Mouse (Mus musculus) heart, embryonic 14.5 days (tissue): ENCODE measurements around the gene Npl. TPM values are rescaled to one million over a fixed set of nuclear protein-coding genes. Genes with fewer than 3 reads are reported as not detected.
"Not testable (repeated sequence)": the region's sequence is repeated elsewhere in the genome, so short reads cannot be mapped to it uniquely, and the experiment has no call there.

Experiments used
- ATAC-seq: fragments of 200-750 bp; cut with Nextera tagmentation; 2 replicates; pipeline ENCODE4 v1.8.0; 2017; ENCODE audit warnings: low read depth, moderate TSS enrichment; ENCODE audit not compliant: insufficient number of reproducible peaks, insufficient read depth, low FRiP score
- H3K27ac ChIP-seq, 2 experiments: fragments of 200-500 bp in 1 of 2; fragments of 300-500 bp in 1 of 2; sonication (generic) in 1 of 2; replicated peaks in 1 of 2; 2 replicates each; pipeline ENCODE4 v1.5.1; 2012 to 2014; ENCODE audit warnings: low read depth in 2 of 2, low read length in 2 of 2, control low read depth in 1 of 2, mild to moderate bottlenecking in 1 of 2, mixed read lengths in 1 of 2; ENCODE audit not compliant: control insufficient read depth in 1 of 2, insufficient read depth in 1 of 2
- H3K27me3 ChIP-seq: fragments of 300-500 bp; sonication (generic); 2 replicates; pipeline ENCODE4 v1.6.1; 2014; ENCODE audit warnings: mild to moderate bottlenecking, low read length, control low read depth; ENCODE audit not compliant: control insufficient read depth, insufficient read depth
- H3K36me3 ChIP-seq: fragments of 300-500 bp; sonication (generic); 2 replicates; pipeline ENCODE4 v1.6.1; 2014; ENCODE audit warnings: mild to moderate bottlenecking, control low read depth, low read length, mixed read lengths; ENCODE audit not compliant: control insufficient read depth, insufficient read depth
- H3K4me1 ChIP-seq, 2 experiments: fragments of 200-500 bp in 1 of 2; fragments of 300-500 bp in 1 of 2; sonication (generic) in 1 of 2; 2 replicates each; pipeline ENCODE4 v1.6.1; 2012 to 2014; ENCODE audit warnings: low read length in 2 of 2, control low read depth in 1 of 2, mixed read lengths in 1 of 2; ENCODE audit not compliant: control insufficient read depth in 2 of 2, insufficient read depth in 2 of 2
- H3K4me2 ChIP-seq: fragments of 300-500 bp; sonication (generic); 2 replicates; pipeline ENCODE4 v1.6.1; 2014; ENCODE audit warnings: mild to moderate bottlenecking, low read length
- H3K4me3 ChIP-seq, 2 experiments: fragments of 200-500 bp in 1 of 2; fragments of 300-500 bp in 1 of 2; sonication (generic) in 1 of 2; 2 replicates each; pipeline ENCODE4 v1.5.1; 2012 to 2014; ENCODE audit warnings: low read length in 2 of 2, mild to moderate bottlenecking in 2 of 2, control low read depth in 1 of 2, low read depth in 1 of 2, moderate library complexity in 1 of 2; ENCODE audit not compliant: control insufficient read depth in 1 of 2, insufficient read depth in 1 of 2
- H3K9ac ChIP-seq: fragments of 300-500 bp; sonication (generic); 2 replicates; pipeline ENCODE4 v1.6.1; 2014; ENCODE audit warnings: mild to moderate bottlenecking, low read length
- H3K9me3 ChIP-seq: fragments of 300-500 bp; sonication (generic); 2 replicates; pipeline ENCODE4 v1.6.1; 2016; ENCODE audit warnings: low read length, control low read depth; ENCODE audit not compliant: control insufficient read depth
- WGBS: fragments of 180-500 bp; shearing (Covaris S2); extraction: QIAGEN DNeasy Blood & Tissue Kit; methylation state at CpG from one replicate; pipeline ENCODE4 v1.1.7; 2014; 5-methylcytosine and 5-hydroxymethylcytosine counted together
- polyA plus RNA-seq: library from polyadenylated mRNA; unstranded; fragments of >200 nt; fragmentation: Nextera tagmentation; extraction: Ambion mirVana; gene quantifications from 2 replicates; pipeline ENCODE4 v1.2.1, GENCODE M21; 2014

Gene Npl
- polyA plus RNA-seq, 1 experiment from 2014 or later: 6.8 TPM

DNA sequence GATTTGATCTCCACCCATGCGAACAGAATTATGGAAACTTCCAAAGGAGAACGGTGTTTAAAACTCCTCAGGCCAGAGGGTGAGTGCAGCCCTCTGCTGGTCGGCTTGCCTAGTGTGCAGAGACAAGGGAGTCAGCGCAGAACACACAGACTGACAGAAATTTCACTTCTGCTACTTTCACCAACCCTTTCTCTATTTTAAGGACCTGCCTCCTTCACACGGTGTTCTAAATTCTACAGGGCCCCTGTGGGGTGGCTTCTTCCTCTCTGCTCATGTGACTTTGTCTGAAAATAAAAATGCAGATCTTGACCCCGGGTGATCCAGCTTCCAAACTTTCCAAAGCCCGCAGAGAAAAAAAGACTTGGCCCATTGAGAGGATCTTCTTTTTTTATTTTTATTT is 60.7 kb downstream of the Npl start:
- ATAC-seq: no peak
- 48% methylated on average over 7 of the region's 7 CpGs for WGBS
- no peak overlapping the region for H3K4me3 ChIP-seq
- no peaks in the 10 kb centered on the region for H3K36me3 ChIP-seq
- H3K4me1 ChIP-seq: peaks cover 0 to 21% of the 10 kb centered on the region in 2 experiments; a peak in 2 of 4 replicates
- H3K9me3 ChIP-seq: no peaks in the 10 kb centered on the region
- H3K27ac ChIP-seq: no peak overlapping the region
- no peaks in the 10 kb centered on the region for H3K27me3 ChIP-seq
- no peak overlapping the region for H3K4me2 ChIP-seq
- H3K9ac ChIP-seq: no peak overlapping the region

DNA sequence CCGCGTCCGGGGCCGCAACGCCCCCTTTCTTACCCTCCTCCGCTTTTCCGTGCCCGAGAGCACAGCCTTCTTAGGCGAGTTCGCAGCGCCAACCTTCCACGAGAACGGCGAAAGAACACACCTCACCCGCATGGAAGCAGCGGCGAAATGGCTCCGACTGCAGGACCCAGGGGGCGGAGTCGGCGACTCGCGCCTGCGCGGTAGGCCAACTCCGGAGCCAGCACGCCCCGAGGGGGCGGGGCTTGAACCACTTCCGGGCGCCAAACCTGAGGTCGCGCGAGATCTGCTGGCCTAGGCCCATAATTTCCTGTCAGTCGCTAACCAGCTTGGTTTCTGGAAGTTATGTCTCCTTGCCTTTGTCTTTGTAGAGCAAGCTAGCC is 62.4 kb downstream of the Npl start, which contains the start of gene Dhx9:
Dhx9 (minus strand) TSS at position 161 of the 380 bp plus-strand sequence.
- peak within 1 kb of the TSS; percentile 90 for H3K4me2 ChIP-seq
- H3K4me1 ChIP-seq: peaks cover 0 to 18% of the 10 kb centered on the region in 2 experiments; a peak in 2 of 4 replicates
- peak within 1 kb of the TSS; percentile 83 to 89 for H3K27ac ChIP-seq
- no peaks in the 10 kb centered on the region for H3K9me3 ChIP-seq
- ATAC-seq: peak; percentile 88
- peak within 1 kb of the TSS; percentile 99 to 100 for H3K4me3 ChIP-seq
- H3K36me3 ChIP-seq: peaks cover 3% of the 10 kb centered on the region
- H3K9ac ChIP-seq: peak within 1 kb of the TSS; percentile 99
- no peaks in the 10 kb centered on the region for H3K27me3 ChIP-seq
- under 1% methylated on average over 35 of the region's 35 CpGs for WGBS

DNA sequence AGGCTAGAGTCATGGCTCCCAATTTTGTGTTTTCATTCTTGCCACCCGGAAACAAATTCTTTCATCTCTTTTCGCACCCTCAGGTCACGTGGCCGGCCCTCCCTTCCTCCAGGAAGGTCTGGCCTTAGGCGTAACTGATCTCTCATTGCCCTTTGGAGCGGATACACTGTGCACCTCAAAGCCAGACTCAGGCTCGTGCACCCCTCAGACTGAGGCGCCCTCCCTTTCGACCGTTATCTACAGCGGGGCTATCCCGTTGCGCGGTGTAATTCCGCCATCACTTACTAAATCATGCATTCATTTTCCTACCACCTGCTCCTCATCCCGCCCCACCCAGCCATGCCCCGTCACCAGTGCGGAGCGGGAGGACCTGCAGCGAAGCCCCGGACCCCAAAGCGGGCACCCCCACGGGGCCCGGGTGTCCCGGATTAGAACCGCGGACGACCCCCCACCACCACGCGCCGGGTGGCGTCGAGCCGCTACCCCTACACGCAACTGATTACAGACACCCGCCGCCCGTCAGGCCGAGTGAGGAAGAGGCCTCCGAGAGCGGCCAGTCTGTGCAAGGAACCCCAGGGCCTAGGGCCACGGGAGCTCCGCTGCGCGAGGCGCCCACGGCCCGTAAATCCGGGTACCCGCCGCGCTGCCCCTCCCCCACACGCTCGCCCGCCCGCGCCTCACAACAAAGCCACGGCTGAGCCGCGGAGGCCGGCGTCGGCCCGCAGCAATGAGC is 62.9 kb downstream of the Npl start:
- Histone ChIP-seq H3K27ac (peak overlapping the region; percentile 79 to 89), H3K4me3 (peak overlapping the region; percentile 99 to 100), H3K4me2 (peak overlapping the region; percentile 90), H3K36me3 (peaks cover 8% of the 10 kb centered on the region), H3K27me3 (no peaks in the 10 kb centered on the region), H3K9me3 (no peaks in the 10 kb centered on the region), H3K9ac (peak overlapping the region; percentile 99), H3K4me1 (peaks cover 0 to 18% of the 10 kb centered on the region in 2 experiments; a peak in 2 of 4 replicates)
- WGBS: under 1% methylated on average over 61 of the region's 64 CpGs
- ATAC-seq: peak; percentile 74

DNA sequence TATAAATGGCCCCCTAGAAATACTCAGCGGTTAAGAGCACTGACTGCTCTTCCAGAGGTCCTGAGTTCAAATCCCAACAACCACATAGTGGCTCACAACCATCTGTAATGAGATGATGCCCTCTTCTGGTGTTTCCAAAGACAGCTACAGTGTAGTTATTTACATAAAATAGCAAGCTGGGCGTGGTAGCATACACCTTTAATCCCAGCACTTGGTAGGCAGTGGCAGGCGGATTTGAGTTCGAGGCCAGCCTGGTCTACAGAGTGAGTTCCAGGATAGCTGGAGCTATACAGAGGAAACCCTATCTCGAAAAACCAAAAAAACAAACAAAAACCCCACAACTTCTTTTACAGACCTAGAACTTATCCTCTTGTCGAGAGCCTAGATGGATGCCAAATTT is 63.7 kb downstream of the Npl start:
- Histone ChIP-seq H3K36me3 (peaks cover 16% of the 10 kb centered on the region), H3K9ac (peak overlapping the region; percentile 99), H3K4me1 (peaks cover 0 to 18% of the 10 kb centered on the region in 2 experiments; a peak in 2 of 4 replicates), H3K4me2 (peak overlapping the region; percentile 90), H3K4me3 (peak overlapping the region; percentile 99 to 100)
- H3K27me3 ChIP-seq, ATAC-seq, H3K27ac ChIP-seq, H3K9me3 ChIP-seq: not testable (repeated sequence)
- 13% methylated on average over 6 of the region's 6 CpGs for WGBS

DNA sequence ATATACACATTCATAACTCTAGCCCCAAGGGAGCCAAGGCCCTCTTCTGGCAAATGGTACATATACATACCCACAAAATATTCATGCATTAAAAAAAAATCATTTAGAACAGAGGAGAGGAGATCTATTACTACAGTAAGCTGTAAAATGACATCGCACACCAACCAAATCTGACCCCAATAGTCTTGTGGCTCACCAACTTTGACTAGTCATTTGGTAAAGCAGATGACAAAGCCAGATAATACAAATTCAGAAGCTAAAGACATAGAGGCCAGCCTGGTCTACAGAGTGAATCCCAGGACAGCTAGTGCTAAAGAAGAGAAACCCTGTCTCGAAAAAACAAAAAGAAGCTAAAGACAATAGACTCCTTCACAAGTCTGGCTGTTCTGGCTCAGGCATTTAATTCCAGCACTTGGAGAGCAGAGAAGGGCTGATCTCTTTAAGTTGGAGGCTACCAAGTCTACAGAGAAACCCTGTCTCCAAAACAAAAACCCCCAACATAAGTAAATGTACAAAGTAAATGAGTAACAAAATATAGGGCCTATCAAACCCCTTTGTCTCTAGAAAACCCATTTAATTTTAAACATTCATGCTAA is 64.5 kb downstream of the Npl start:
- no peaks in the 10 kb centered on the region for H3K9me3 ChIP-seq
- H3K4me1 ChIP-seq: peaks cover 0 to 18% of the 10 kb centered on the region in 2 experiments; a peak in 2 of 4 replicates
- H3K27ac ChIP-seq: no peak overlapping the region
- peak overlapping the region in 1 of 2 experiments; percentile 100; a peak in 2 of 4 replicates for H3K4me3 ChIP-seq
- H3K9ac ChIP-seq: peak overlapping the region; percentile 42
- H3K27me3 ChIP-seq: no peaks in the 10 kb centered on the region
- H3K36me3 ChIP-seq: peaks cover 24% of the 10 kb centered on the region
- peak overlapping the region; percentile 90 for H3K4me2 ChIP-seq
- WGBS: 60% methylated on average over 2 of the region's 2 CpGs
- ATAC-seq: no peak

DNA sequence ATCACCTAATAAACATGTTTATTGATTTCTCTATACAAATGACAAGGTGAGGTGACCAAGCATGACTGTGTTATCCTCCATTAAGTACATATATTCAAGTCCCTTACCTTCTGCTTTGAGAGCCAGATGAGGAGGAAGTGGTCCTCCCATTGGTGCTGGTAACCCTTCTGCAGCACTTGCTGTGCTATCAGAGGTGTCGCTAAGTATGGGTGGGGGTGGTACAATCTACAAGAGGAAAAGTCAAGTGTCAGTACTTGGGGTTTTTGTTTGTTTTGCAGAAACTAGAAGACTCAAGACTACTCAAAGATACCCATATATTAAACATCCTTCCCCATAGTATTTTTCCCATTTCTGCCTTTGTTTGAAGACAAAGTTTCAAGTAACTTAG is 68.8 kb downstream of the Npl start:
- peaks cover 0 to 16% of the 10 kb centered on the region in 2 experiments; a peak in 2 of 4 replicates for H3K4me1 ChIP-seq
- H3K36me3 ChIP-seq: peaks cover 66% of the 10 kb centered on the region
- no peak overlapping the region for H3K9ac ChIP-seq
- no peaks in the 10 kb centered on the region for H3K9me3 ChIP-seq
- no peak overlapping the region for H3K4me2 ChIP-seq
- no peak for ATAC-seq
- 30% methylated on average over 1 of the region's 1 CpGs for WGBS
- H3K27me3 ChIP-seq: no peaks in the 10 kb centered on the region
- H3K4me3 ChIP-seq: no peak overlapping the region
- no peak overlapping the region for H3K27ac ChIP-seq

DNA sequence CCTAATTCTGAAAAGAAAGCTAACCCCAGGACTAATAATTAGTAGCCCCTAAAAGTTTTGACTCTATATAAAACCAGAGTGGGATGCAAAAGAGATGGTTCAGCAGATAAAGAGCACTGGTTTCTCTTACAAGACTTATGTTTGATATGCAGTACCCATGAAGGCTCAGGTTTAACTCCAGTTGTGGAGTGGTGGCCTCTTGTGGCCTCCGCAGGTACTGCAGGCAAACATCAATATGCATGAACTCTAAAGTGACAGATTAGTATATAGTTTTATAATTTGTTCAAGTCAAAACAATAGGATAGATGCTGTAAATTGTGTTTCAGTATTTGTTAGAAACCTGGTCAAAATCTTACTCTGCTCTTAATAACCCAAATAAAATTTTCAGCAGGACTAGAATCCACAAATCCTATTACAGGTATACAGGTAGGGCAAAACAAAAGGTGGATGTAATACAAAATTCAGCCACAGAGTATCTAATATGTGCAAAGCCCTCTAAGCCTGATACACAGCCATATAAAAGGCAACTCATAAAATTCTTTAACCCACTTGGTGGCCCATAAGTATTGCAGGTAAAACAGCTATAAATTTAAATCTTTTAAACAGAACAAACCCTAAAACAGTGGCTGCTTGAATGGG is 69.3 kb downstream of the Npl start:
- no peak overlapping the region for H3K27ac ChIP-seq
- no peak overlapping the region for H3K4me3 ChIP-seq
- no peaks in the 10 kb centered on the region for H3K9me3 ChIP-seq
- no peak overlapping the region for H3K4me2 ChIP-seq
- WGBS: 60% methylated on average over 1 of the region's 1 CpGs
- ATAC-seq: no peak
- no peak overlapping the region for H3K9ac ChIP-seq
- peaks cover 0 to 11% of the 10 kb centered on the region in 2 experiments; a peak in 2 of 4 replicates for H3K4me1 ChIP-seq
- H3K36me3 ChIP-seq: peaks cover 71% of the 10 kb centered on the region
- no peaks in the 10 kb centered on the region for H3K27me3 ChIP-seq
